Mouse (Mus musculus): ENCODE data around the gene Wdr64. TPM values are rescaled to one million over a fixed set of nuclear protein-coding genes. Genes with fewer than 3 reads are reported as not detected.

The Wdr64 gene
- polyA plus RNA-seq, 1 experiment from 2014 or later = not detected

DNA sequence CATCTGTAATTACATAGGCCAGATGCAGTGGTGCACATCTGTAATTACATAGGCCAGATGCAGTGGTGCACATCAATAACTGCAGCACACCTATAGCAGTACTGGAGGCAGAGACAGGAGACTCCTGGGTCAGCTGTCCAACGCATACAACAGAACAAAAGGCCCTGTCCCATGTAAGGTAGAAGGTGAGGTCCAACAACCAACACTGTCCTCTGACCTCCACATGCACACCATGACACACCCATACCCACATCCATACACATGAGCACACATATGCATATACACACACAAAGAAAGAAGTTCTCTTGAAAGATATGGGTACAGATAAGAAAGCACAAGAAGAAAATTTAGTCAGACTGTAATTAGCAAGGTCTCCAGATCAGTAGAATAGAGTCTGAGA, 157.1 kb downstream of the Wdr64 start:
- 94% methylated on average over 1 of the region's 1 CpGs for WGBS
- Histone ChIP-seq H3K9me3 (ENCODE audit: control insufficient read depth, low read length) (no peaks in the 10 kb centered on the region), H3K36me3 (ENCODE audit: control insufficient read depth, insufficient read depth, low read length) (no peaks in the 10 kb centered on the region), H3K4me3 (ENCODE audit: low read depth, low read length) (no peak overlapping the region), H3K27me3 (ENCODE audit: control insufficient read depth, insufficient read depth, low read length) (no peaks in the 10 kb centered on the region), H3K9ac (ENCODE audit: low read length) (no peak overlapping the region), H3K4me2 (replicated peaks; ENCODE audit: low read depth) (no peak overlapping the region), H3K27ac (replicated peaks) (no peak overlapping the region), H3K4me1 (replicated peaks; ENCODE audit: control insufficient read depth, insufficient read depth) (no peaks in the 10 kb centered on the region)
- no peak for DNase-seq (ENCODE audit: low spot score)
- TF ChIP-seq CTCF (IDR thresholded peaks at IDR 0.05; ENCODE audit: low read depth) (no peak), EP300 (optimal IDR thresholded peaks at IDR 0.05) (no peak)
- ATAC-seq (ENCODE audit: low FRiP score, low TSS enrichment) = no peak

Other genes starting within 250 kb of the Wdr64 start
- gene Rgs7, start 206.1 kb upstream of the Wdr64 start, polyA plus RNA-seq (2015; fragmentation: Nextera tagmentation; extraction: Ambion mirVana) = 0.96 and 1.2 TPM in 2 replicates
- 0.15 and 0.21 TPM in 2 replicates for gene Kmo, start 78.2 kb upstream of the Wdr64 start, polyA plus RNA-seq (2015; fragmentation: Nextera tagmentation; extraction: Ambion mirVana)
- gene Fh1, start 73.0 kb upstream of the Wdr64 start, polyA plus RNA-seq (2015; fragmentation: Nextera tagmentation; extraction: Ambion mirVana) = 98.3 and 103 TPM in 2 replicates
- 2.4 and 3.3 TPM in 2 replicates for gene Opn3, start 5.8 kb upstream of the Wdr64 start, polyA plus RNA-seq (2015; fragmentation: Nextera tagmentation; extraction: Ambion mirVana)
- gene Chml, start 5.7 kb upstream of the Wdr64 start, polyA plus RNA-seq (2015; fragmentation: Nextera tagmentation; extraction: Ambion mirVana) = 1.0 and 1.5 TPM in 2 replicates
- gene Exo1, start 182.0 kb downstream of the Wdr64 start, polyA plus RNA-seq (2015; fragmentation: Nextera tagmentation; extraction: Ambion mirVana) = 6.3 and 8.9 TPM in 2 replicates
- gene Gm38100, start 221.7 kb downstream of the Wdr64 start, polyA plus RNA-seq (2015; fragmentation: Nextera tagmentation; extraction: Ambion mirVana) = not detected in 2 replicates

Measured in stomach, postnatal 0 days (tissue).